Mouse (Mus musculus): ENCODE measurements around the gene Otud7a. TPM values are rescaled to one million over a fixed set of nuclear protein-coding genes. Genes with fewer than 3 reads are reported as not detected.

The Otud7a gene
- polyA plus RNA-seq, 1 experiment from 2014 or later = 3.4 TPM

- Histone ChIP-seq H3K4me2 (no peak overlapping the region), H3K9ac (no peak overlapping the region), H3K36me3 (replicated peaks) (no peaks in the 10 kb centered on the region), H3K4me3 (no peak overlapping the region), H3K27me3 (replicated peaks) (peaks cover 66% of the 10 kb centered on the region), H3K27ac (no peak overlapping the region), H3K4me1 (peaks cover 28% of the 10 kb centered on the region), H3K9me3 (no peaks in the 10 kb centered on the region)
- no peak for ATAC-seq (replicated peaks)
- WGBS = 39% methylated on average over 5 of the region's 5 CpGs
Observed at GRCm38 (mm10) chr7:63759606-63760005, 315.1 kb downstream of the Otud7a start.

GRCm38 (mm10) chr7:63762529-63762928, 318.0 kb downstream of the Otud7a start:
- WGBS = 90% methylated on average over 3 of the region's 3 CpGs
- Histone ChIP-seq H3K4me1 (peaks cover 15% of the 10 kb centered on the region), H3K4me3 (no peak overlapping the region), H3K27ac (no peak overlapping the region), H3K9me3 (no peaks in the 10 kb centered on the region), H3K36me3 (replicated peaks) (no peaks in the 10 kb centered on the region), H3K4me2 (no peak overlapping the region), H3K9ac (no peak overlapping the region), H3K27me3 (replicated peaks) (peaks cover 43% of the 10 kb centered on the region)
- ATAC-seq (replicated peaks) = no peak

- H3K4me1 ChIP-seq = peaks cover 11% of the 10 kb centered on the region
- no peak overlapping the region for H3K27ac ChIP-seq
- H3K9ac ChIP-seq = no peak overlapping the region
- WGBS = 29% methylated on average over 5 of the region's 5 CpGs
- no peaks in the 10 kb centered on the region for H3K27me3 ChIP-seq (replicated peaks)
- no peaks in the 10 kb centered on the region for H3K9me3 ChIP-seq
- no peaks in the 10 kb centered on the region for H3K36me3 ChIP-seq (replicated peaks)
- ATAC-seq (replicated peaks) = peak; percentile 87
- no peak overlapping the region for H3K4me2 ChIP-seq
- no peak overlapping the region for H3K4me3 ChIP-seq
Observed at GRCm38 (mm10) chr7:63768398-63769029, 324.0 kb downstream of the Otud7a start.

GRCm38 (mm10) chr7:63773268-63773667, 328.7 kb downstream of the Otud7a start:
- H3K4me3 ChIP-seq = no peak overlapping the region
- ATAC-seq (replicated peaks) = no peak
- WGBS = 100% methylated on average over 1 of the region's 1 CpGs

GRCm38 (mm10) chr7:63774291-63774690, 329.7 kb downstream of the Otud7a start:
- ATAC-seq (replicated peaks) = no peak
- H3K4me3 ChIP-seq = no peak overlapping the region
- H3K9ac ChIP-seq = no peak overlapping the region
- 25% methylated on average over 1 of the region's 1 CpGs for WGBS
- H3K27ac ChIP-seq = no peak overlapping the region
- H3K27me3 ChIP-seq (replicated peaks) = no peaks in the 10 kb centered on the region
- H3K4me2 ChIP-seq = no peak overlapping the region
- no peaks in the 10 kb centered on the region for H3K9me3 ChIP-seq
- no peaks in the 10 kb centered on the region for H3K36me3 ChIP-seq (replicated peaks)
- H3K4me1 ChIP-seq = no peaks in the 10 kb centered on the region

More at GRCm38 (mm10) chr7:63773268-63773667, 328.7 kb downstream of the Otud7a start:
- Histone ChIP-seq H3K27me3 (replicated peaks) (no peaks in the 10 kb centered on the region), H3K36me3 (replicated peaks) (no peaks in the 10 kb centered on the region), H3K27ac (no peak overlapping the region), H3K4me1 (peaks cover 8% of the 10 kb centered on the region), H3K4me2 (no peak overlapping the region), H3K9me3 (no peaks in the 10 kb centered on the region), H3K9ac (no peak overlapping the region)

- ATAC-seq (replicated peaks) = no peak
- Histone ChIP-seq H3K4me2 (no peak overlapping the region), H3K9me3 (no peaks in the 10 kb centered on the region), H3K27me3 (replicated peaks) (no peaks in the 10 kb centered on the region), H3K4me3 (no peak overlapping the region), H3K4me1 (no peaks in the 10 kb centered on the region), H3K9ac (no peak overlapping the region), H3K27ac (no peak overlapping the region), H3K36me3 (replicated peaks) (no peaks in the 10 kb centered on the region)
- 91% methylated on average over 4 of the region's 4 CpGs for WGBS
Observed at GRCm38 (mm10) chr7:63777328-63777727, 332.8 kb downstream of the Otud7a start.

GRCm38 (mm10) chr7:63780821-63781220, 336.3 kb downstream of the Otud7a start:
- H3K27ac ChIP-seq = no peak overlapping the region
- H3K36me3 ChIP-seq (replicated peaks) = no peaks in the 10 kb centered on the region
- no peaks in the 10 kb centered on the region for H3K4me1 ChIP-seq
- H3K27me3 ChIP-seq (replicated peaks) = no peaks in the 10 kb centered on the region
- 86% methylated on average over 3 of the region's 3 CpGs for WGBS
- H3K4me2 ChIP-seq = no peak overlapping the region
- no peaks in the 10 kb centered on the region for H3K9me3 ChIP-seq
- H3K9ac ChIP-seq = no peak overlapping the region
- H3K4me3 ChIP-seq = no peak overlapping the region
- no peak for ATAC-seq (replicated peaks)

- no peaks in the 10 kb centered on the region for H3K9me3 ChIP-seq
- no peak overlapping the region for H3K9ac ChIP-seq
- ATAC-seq (replicated peaks) = no peak
- H3K27me3 ChIP-seq (replicated peaks) = no peaks in the 10 kb centered on the region
- H3K4me3 ChIP-seq = no peak overlapping the region
- H3K36me3 ChIP-seq (replicated peaks) = no peaks in the 10 kb centered on the region
- H3K4me2 ChIP-seq = no peak overlapping the region
- no peaks in the 10 kb centered on the region for H3K4me1 ChIP-seq
- no peak overlapping the region for H3K27ac ChIP-seq
- 47% methylated on average over 5 of the region's 5 CpGs for WGBS
Observed at GRCm38 (mm10) chr7:63789743-63790142, 345.2 kb downstream of the Otud7a start.

- WGBS = 4% methylated on average over 8 of the region's 8 CpGs
- H3K9ac ChIP-seq = no peak overlapping the region
- H3K9me3 ChIP-seq = no peaks in the 10 kb centered on the region
- peaks cover 8% of the 10 kb centered on the region for H3K4me1 ChIP-seq
- H3K27ac ChIP-seq = peak overlapping the region; percentile 45; the same call in 1 of the 2 replicates
- peak; percentile 78 for ATAC-seq (replicated peaks)
- no peaks in the 10 kb centered on the region for H3K27me3 ChIP-seq (replicated peaks)
- no peak overlapping the region for H3K4me2 ChIP-seq
- H3K4me3 ChIP-seq = no peak overlapping the region
- no peaks in the 10 kb centered on the region for H3K36me3 ChIP-seq (replicated peaks)
Observed at GRCm38 (mm10) chr7:63796001-63796632, 351.6 kb downstream of the Otud7a start.

GRCm38 (mm10) chr7:63798446-63798845, 353.9 kb downstream of the Otud7a start:
- WGBS = 80% methylated on average over 3 of the region's 3 CpGs

GRCm38 (mm10) chr7:63799304-63799703, 354.8 kb downstream of the Otud7a start:
- H3K27me3 ChIP-seq (replicated peaks) = no peaks in the 10 kb centered on the region
- H3K4me3 ChIP-seq = no peak overlapping the region
- no peaks in the 10 kb centered on the region for H3K9me3 ChIP-seq
- no peak for ATAC-seq (replicated peaks)
- no peak overlapping the region for H3K4me2 ChIP-seq
- no peaks in the 10 kb centered on the region for H3K36me3 ChIP-seq (replicated peaks)
- 91% methylated on average over 7 of the region's 7 CpGs for WGBS
- H3K27ac ChIP-seq = no peak overlapping the region
- no peak overlapping the region for H3K9ac ChIP-seq
- peaks cover 8% of the 10 kb centered on the region for H3K4me1 ChIP-seq

More at GRCm38 (mm10) chr7:63798446-63798845, 353.9 kb downstream of the Otud7a start:
- Histone ChIP-seq H3K9me3 (no peaks in the 10 kb centered on the region), H3K4me1 (peaks cover 8% of the 10 kb centered on the region), H3K9ac (no peak overlapping the region), H3K27me3 (replicated peaks) (no peaks in the 10 kb centered on the region), H3K27ac (no peak overlapping the region), H3K4me3 (no peak overlapping the region), H3K36me3 (replicated peaks) (no peaks in the 10 kb centered on the region), H3K4me2 (no peak overlapping the region)
- ATAC-seq (replicated peaks) = no peak

GRCm38 (mm10) chr7:63802751-63803150, 358.2 kb downstream of the Otud7a start:
- no peak for ATAC-seq (replicated peaks)
- Histone ChIP-seq H3K4me1 (no peaks in the 10 kb centered on the region), H3K4me3 (no peak overlapping the region), H3K27me3 (replicated peaks) (no peaks in the 10 kb centered on the region), H3K36me3 (replicated peaks) (no peaks in the 10 kb centered on the region), H3K9ac (no peak overlapping the region), H3K9me3 (no peaks in the 10 kb centered on the region), H3K4me2 (no peak overlapping the region), H3K27ac (no peak overlapping the region)
- WGBS = 92% methylated on average over 21 of the region's 21 CpGs

Measured in midbrain, embryonic 15.5 days (tissue).